Mouse (Mus musculus) embryonic fibroblast, embryonic 13.5 days (primary cell): ENCODE results near the gene Cbx3.

ENCODE experiments used
- CTCF ChIP-seq: IDR thresholded peaks from 2 replicates; pipeline ENCODE4 v1.5.1; 2011; ENCODE audit warnings: mild to moderate bottlenecking, control low read depth, low read length, moderate library complexity, borderline replicate concordance; ENCODE audit not compliant: insufficient read depth
- POLR2A ChIP-seq: IDR thresholded peaks from 2 replicates; pipeline ENCODE4 v1.6.1; 2011; ENCODE audit warnings: low read depth, mild to moderate bottlenecking, control low read depth, low read length, moderate library complexity

- TF ChIP-seq CTCF (no peak), POLR2A (no peak)
Observed at GRCm38 (mm10) chr6:51523310-51523709, 53.1 kb downstream of the Cbx3 start.
